Mouse (Mus musculus) heart, adult 2 months (tissue): ENCODE data around the gene Spg21. TPM values are rescaled to one million over a fixed set of nuclear protein-coding genes. Genes with fewer than 3 reads are reported as not detected.

Experiments
- DNase-seq, 2 experiments: peaks; one replicate each; pipeline ENCODE4 v3.0.0; 2021
- H3K27ac ChIP-seq: fragments of 200-600 bp; 2 replicates; pipeline ENCODE4 v1.8.1; 2022
- H3K27me3 ChIP-seq: fragments of 200-500 bp; 2 replicates; pipeline ENCODE4 v1.6.1; 2012; ENCODE audit warnings: mild to moderate bottlenecking, low read length, inconsistent platforms, mixed read lengths; ENCODE audit not compliant: control insufficient read depth, insufficient read depth
- H3K36me3 ChIP-seq: fragments of 200-500 bp; 2 replicates; pipeline ENCODE4 v1.6.1; 2012; ENCODE audit warnings: low read length, inconsistent platforms; ENCODE audit not compliant: control insufficient read depth, insufficient read depth
- H3K4me1 ChIP-seq: fragments of 200-500 bp; 2 replicates; pipeline ENCODE4 v1.6.1; 2011; ENCODE audit warnings: low read length; ENCODE audit not compliant: control insufficient read depth, insufficient read depth
- H3K4me3 ChIP-seq: fragments of 200-600 bp; 2 replicates; pipeline ENCODE4 v1.8.1; 2022
- H3K79me2 ChIP-seq: fragments of 200-500 bp; replicated peaks from 2 replicates; pipeline ENCODE4 v1.6.1; 2012; ENCODE audit warnings: mild to moderate bottlenecking, inconsistent platforms, low read length, moderate library complexity, mixed read lengths; ENCODE audit not compliant: control insufficient read depth, insufficient read depth
- H3K9ac ChIP-seq: fragments of 200-500 bp; 2 replicates; pipeline ENCODE4 v1.6.1; 2012; ENCODE audit warnings: low read depth, mild to moderate bottlenecking, control low read depth, inconsistent platforms, low read length, mixed read lengths
- CTCF ChIP-seq: fragments of 200-600 bp; IDR thresholded peaks from 2 replicates; pipeline ENCODE4 v1.8.1; 2022; ENCODE audit warnings: antibody characterized with exemption, mild to moderate bottlenecking, moderate library complexity
- EP300 ChIP-seq: fragments of 200-500 bp; IDR thresholded peaks from 2 replicates; pipeline ENCODE4 v1.6.1; 2011; ENCODE audit warnings: low read depth, low read length, control low read depth; ENCODE audit not compliant: insufficient read depth
- POLR2A ChIP-seq: fragments of 200-500 bp; IDR thresholded peaks from 2 replicates; pipeline ENCODE4 v1.6.1; 2011; ENCODE audit warnings: mild to moderate bottlenecking, low read depth, low read length, control low read depth; ENCODE audit not compliant: insufficient read depth
- WGBS: fragments of 180-500 bp; shearing (Covaris S2); methylation state at CpG from one replicate; pipeline ENCODE4 v1.1.7; 2018; 5-methylcytosine and 5-hydroxymethylcytosine counted together
- intact Hi-C: fragments of 180-260 bp; cut with DNase I; formaldehyde crosslinking; loops from one replicate; pipeline ENCODE4 v1.15.1; 2025
- polyA plus RNA-seq: library from polyadenylated mRNA; depleted of rRNA; stranded (reverse); fragments of >200 nt; gene quantifications from 2 replicates; pipeline ENCODE4 v1.2.3, GENCODE M21; 2012
- total RNA-seq, 2 experiments: library from RNA; stranded (reverse); gene quantifications; 2 replicates each; pipeline ENCODE4 v1.2.3; 2021

Gene Spg21
- total and polyA plus RNA-seq, 3 experiments = 8.8 to 12.1 (median 11.4) TPM

DNA sequence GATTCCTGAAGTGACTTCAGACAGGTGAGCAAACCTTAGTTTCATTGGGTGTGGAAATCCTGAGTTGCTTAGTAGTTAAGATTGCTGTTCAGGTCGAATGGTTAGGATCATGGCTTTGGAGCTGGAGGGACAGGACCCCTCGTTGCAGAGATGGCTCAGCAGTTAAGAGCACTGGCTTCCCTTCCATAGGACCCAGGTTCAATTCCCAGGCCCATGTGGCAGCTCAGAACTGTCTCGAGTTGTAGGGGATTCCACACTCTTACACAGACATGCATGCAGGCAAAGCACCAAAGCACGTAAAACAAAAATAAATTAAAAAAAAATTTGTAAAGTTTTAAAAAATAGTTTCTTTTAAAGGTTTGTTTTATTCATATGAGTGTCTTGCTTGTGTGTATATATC, 25.5 kb upstream of the Spg21 start:
- H3K27me3 ChIP-seq = no peaks in the 10 kb centered on the region
- no peak for DNase-seq
- H3K79me2 ChIP-seq = no peaks in the 10 kb centered on the region
- no peaks in the 10 kb centered on the region for H3K36me3 ChIP-seq
- WGBS = 67% methylated on average over 4 of the region's 4 CpGs
- peak overlapping the region; percentile 87; the same call in 1 of the 2 replicates for H3K4me3 ChIP-seq
- intact Hi-C loops = no loop called here
- peaks cover 3% of the 10 kb centered on the region for H3K4me1 ChIP-seq
- H3K27ac ChIP-seq = no peak overlapping the region
- TF ChIP-seq CTCF = no peak
- no peak for TF ChIP-seq EP300
- TF ChIP-seq POLR2A = no peak
- H3K9ac ChIP-seq = no peak overlapping the region

DNA sequence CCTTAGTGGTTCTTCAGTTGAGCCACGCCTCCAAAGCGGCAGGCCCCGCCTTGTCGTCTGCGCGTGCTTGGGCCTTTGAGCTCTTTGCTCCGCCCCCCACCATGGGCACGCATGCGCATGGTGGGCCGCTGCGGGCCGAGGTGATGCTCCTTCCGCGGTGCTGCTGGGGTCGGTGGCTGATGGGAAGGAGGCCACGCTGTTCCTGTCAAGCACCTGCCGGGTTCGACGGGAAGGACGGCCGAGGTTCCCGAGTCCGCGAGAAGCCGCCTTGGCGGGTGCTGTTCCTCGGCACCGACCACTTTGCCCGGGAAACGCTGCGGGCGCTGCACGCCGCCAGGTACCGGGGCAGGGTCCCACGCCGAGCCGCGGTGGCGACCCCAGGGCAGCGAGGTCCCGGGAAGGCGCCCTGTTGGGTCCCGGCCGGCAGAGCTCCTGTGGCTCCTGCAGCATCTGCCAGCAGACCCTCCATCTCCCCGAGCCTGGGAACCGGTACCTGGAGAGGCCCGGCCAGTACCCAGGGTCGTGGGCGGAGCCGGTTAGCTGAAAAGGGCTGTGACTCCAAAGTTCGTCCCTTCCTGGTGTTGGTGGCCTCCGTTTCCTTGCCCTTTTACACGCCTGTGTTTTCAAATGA, 25.0 kb upstream of the Spg21 start, which contains the start of gene Mtfmt:
Gene Mtfmt, plus strand, starts transcription at position 112 of the 631 bp plus-strand sequence.
- under 1% methylated on average over 54 of the region's 54 CpGs for WGBS
- Histone ChIP-seq H3K36me3 (no peaks in the 10 kb centered on the region), H3K79me2 (no peaks in the 10 kb centered on the region), H3K27me3 (no peaks in the 10 kb centered on the region), H3K4me1 (peaks cover 3% of the 10 kb centered on the region), H3K4me3 (peak within 1 kb of the TSS; percentile 87), H3K27ac (peak within 1 kb of the TSS; percentile 47; the same call in 1 of the 2 replicates), H3K9ac (peak within 1 kb of the TSS; percentile 64)
- TF ChIP-seq POLR2A = peak; percentile 81
- no peak for TF ChIP-seq CTCF
- peak; percentile 93 to 95 for DNase-seq
- intact Hi-C loops = no loop called here

DNA sequence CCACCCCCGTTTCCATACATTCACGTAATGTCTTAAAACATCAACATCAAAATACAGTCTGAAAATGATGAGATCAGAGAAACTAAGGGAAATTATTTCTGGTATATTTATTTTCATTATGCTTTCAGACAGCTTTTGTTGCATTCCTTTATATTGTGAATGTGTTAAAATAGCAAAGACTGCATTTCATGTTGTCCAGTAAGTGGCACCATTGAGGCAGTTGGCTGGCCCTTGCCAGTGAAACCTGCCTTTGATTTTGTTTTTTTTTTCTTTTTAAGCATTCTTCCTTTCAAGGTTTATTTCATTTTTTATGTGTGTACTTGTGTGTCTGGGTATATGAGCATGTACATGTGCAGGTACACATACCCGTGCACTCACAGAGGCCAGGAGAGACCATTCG, 16.1 kb upstream of the Spg21 start:
- TF ChIP-seq CTCF = no peak
- TF ChIP-seq EP300 = no peak
- no peak for TF ChIP-seq POLR2A
- intact Hi-C loops = no loop called here
- WGBS = 93% methylated on average over 4 of the region's 4 CpGs

DNA sequence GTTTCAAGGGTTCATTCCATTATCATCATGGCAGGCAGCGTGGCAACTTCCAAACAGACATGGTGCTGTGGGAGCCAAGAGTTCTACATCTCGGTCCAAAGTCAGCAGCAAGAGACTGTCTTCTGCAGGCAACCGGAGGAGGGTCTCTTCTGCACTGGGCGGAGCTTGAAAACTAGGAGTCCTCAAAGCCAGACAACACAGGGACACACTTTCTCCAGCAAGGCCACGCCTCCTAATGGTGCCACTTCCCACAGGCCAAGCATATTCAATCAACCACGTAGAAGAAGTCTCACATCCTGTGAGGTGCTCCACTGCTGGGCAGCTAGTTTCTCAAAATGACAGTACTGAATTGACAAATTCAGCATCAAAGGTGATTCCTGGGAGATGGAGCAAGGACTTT, 12.8 kb upstream of the Spg21 start:
- H3K9ac ChIP-seq = no peak overlapping the region
- H3K79me2 ChIP-seq = no peaks in the 10 kb centered on the region
- H3K4me1 ChIP-seq = no peaks in the 10 kb centered on the region
- H3K36me3 ChIP-seq = no peaks in the 10 kb centered on the region; the same call in 1 of the 2 replicates
- intact Hi-C loops = no loop called here
- no peaks in the 10 kb centered on the region for H3K27me3 ChIP-seq
- TF ChIP-seq CTCF (no peak), POLR2A (no peak), EP300 (no peak)
- no peak for DNase-seq
- no peak overlapping the region for H3K27ac ChIP-seq
- H3K4me3 ChIP-seq = no peak overlapping the region
- WGBS = 92% methylated on average over 6 of the region's 6 CpGs

More for the DNA sequence above, 16.1 kb upstream of the Spg21 start:
- no peak for DNase-seq
- no peaks in the 10 kb centered on the region for H3K27me3 ChIP-seq
- no peak overlapping the region for H3K27ac ChIP-seq
- no peaks in the 10 kb centered on the region; the same call in 1 of the 2 replicates for H3K36me3 ChIP-seq
- no peak overlapping the region for H3K4me3 ChIP-seq
- H3K4me1 ChIP-seq = no peaks in the 10 kb centered on the region
- no peaks in the 10 kb centered on the region for H3K79me2 ChIP-seq
- no peak overlapping the region for H3K9ac ChIP-seq

DNA sequence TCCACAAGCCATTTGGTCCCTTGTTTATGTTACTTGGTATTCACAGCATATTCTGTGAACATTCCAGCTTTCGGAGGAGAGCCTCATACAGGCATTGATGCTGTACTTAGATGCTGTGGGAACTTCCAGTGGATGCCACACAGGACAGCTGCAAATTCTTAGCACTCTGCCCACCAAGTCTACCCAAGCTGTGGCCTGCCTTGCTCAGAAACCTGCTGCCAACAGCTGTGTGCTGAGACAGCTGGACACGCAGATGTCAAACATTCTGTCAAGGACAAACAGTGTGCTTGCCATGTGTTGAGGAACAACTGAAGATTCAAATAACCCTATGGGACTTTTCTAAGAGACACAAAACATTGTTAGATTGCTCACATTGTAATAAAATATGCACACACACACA, 1.8 kb upstream of the Spg21 start:
- no peaks in the 10 kb centered on the region for H3K36me3 ChIP-seq
- intact Hi-C loops = no loop called here
- H3K79me2 ChIP-seq = no peaks in the 10 kb centered on the region
- no peaks in the 10 kb centered on the region for H3K27me3 ChIP-seq
- TF ChIP-seq POLR2A = no peak
- no peak for TF ChIP-seq CTCF
- no peak for TF ChIP-seq EP300
- H3K27ac ChIP-seq = no peak overlapping the region
- peaks cover 4% of the 10 kb centered on the region; the same call in 1 of the 2 replicates for H3K4me1 ChIP-seq
- 83% methylated on average over 2 of the region's 2 CpGs for WGBS
- H3K9ac ChIP-seq = no peak overlapping the region
- DNase-seq = no peak
- H3K4me3 ChIP-seq = no peak overlapping the region

DNA sequence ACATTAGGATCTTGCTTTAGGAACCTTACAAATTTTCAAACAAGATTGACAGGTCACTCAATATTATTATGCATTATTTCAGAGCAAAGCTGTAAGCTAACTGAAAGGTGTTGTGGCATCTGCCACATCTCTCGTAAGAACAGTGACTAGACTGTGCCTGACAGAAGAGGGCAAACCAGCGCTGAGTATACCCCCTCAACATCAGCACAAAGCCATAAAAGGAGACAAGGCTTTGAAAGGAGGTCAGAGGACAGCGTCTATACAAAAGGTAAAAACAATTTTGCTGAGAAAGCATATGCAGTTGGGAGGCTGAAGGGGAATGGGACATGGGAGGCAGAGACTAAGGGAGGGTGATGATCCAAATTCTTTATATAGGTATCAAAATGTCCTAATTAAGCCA, 549 bp upstream of the Spg21 start:
- H3K4me1 ChIP-seq = peaks cover 4% of the 10 kb centered on the region; the same call in 1 of the 2 replicates
- no peaks in the 10 kb centered on the region for H3K36me3 ChIP-seq
- H3K27me3 ChIP-seq = no peaks in the 10 kb centered on the region
- H3K9ac ChIP-seq = no peak overlapping the region
- no peak overlapping the region; the same call in 1 of the 2 replicates for H3K27ac ChIP-seq
- WGBS = 73% methylated on average over 3 of the region's 3 CpGs
- TF ChIP-seq EP300 = no peak
- TF ChIP-seq CTCF = no peak
- TF ChIP-seq POLR2A = no peak
- no peak for DNase-seq
- H3K4me3 ChIP-seq = peak overlapping the region; percentile 94
- intact Hi-C loops = loop anchor here (5.0 kb wide), 1 partner anchor 122 kb away; the partner anchor contains the start of gene Plekho2
- no peaks in the 10 kb centered on the region for H3K79me2 ChIP-seq
